Mouse (Mus musculus): ENCODE measurements around the gene Mybl2. TPM values are rescaled to one million over a fixed set of nuclear protein-coding genes. Genes with fewer than 3 reads are reported as not detected.
A peak's percentile ranks its signal among the peaks of the same experiment; 100 is the strongest.

The Mybl2 gene
- total RNA-seq, 1 experiment from 2014 or later, result 20.6 TPM

DNA sequence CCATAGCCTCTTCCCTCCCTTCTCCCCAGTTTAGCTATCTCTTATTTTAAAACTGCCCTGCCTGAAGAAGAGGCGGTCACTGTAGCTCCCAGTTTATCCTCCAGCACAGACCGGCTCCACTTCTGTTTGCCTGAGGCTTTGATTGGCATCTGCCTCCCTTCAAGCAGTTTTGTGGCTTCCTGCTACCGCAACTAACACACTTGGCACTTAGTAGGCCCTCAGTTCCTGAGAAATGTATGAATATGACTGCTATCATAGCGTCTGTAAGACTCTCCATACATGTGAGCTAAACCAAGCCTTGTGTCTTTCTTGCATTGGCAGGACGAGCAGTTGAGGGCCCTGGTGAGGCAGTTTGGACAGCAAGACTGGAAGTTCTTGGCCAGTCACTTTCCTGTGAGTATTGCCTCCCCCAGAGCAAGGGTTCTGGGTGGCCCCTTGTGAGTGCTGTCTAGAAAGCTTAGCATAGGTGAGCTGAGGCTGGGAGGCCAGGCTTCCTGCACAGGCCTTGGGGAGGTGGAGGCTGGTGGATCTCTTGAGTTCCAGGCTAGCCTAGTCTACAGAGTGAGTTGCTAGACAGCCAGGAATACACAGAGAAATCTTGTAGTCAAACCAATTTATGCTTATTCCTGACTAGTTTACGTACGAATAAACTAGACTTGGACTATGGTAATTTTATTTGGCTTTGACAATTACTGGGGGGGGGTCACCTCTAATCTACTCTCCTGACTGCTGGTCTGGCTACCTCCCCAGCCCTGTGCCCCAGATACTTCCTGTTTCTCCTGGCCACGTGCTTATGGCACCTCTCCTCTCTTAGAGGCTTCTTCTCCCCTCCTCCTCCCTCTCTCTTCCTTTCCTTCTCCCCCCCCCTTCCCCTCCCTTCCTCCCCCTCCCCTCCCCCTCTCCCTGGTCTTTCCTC lies 7.0 kb downstream of the Mybl2 start:
- ATAC-seq (replicated peaks in 1 of 2; ENCODE audit: insufficient read depth in 1 of 2, low FRiP score in 2 of 2, low TSS enrichment in 1 of 2, low read depth in 1 of 2, poor library complexity in 2 of 2, severe bottlenecking in 2 of 2), result no peak

DNA sequence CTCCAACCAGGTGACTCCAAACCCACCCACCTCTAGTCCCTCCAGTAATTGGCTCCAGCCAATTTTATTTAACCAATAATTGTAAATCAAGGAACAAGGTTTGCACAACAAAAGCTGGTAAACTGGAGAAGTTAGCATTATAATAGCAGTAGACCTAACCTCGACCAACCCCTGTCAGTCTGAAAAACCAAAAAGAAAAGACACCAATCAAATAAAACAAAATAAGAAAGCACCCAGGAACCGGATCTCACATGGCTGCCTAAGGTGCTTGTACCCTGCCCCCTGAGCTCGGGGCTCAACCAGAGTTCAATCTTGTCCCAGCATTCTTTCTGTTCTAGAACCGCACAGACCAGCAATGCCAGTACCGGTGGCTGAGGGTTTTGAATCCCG lies 7.6 kb downstream of the Mybl2 start:
- ATAC-seq (replicated peaks in 1 of 2; ENCODE audit: insufficient read depth in 1 of 2, low FRiP score in 2 of 2, low TSS enrichment in 1 of 2, low read depth in 1 of 2, poor library complexity in 2 of 2, severe bottlenecking in 2 of 2), result no peak

DNA sequence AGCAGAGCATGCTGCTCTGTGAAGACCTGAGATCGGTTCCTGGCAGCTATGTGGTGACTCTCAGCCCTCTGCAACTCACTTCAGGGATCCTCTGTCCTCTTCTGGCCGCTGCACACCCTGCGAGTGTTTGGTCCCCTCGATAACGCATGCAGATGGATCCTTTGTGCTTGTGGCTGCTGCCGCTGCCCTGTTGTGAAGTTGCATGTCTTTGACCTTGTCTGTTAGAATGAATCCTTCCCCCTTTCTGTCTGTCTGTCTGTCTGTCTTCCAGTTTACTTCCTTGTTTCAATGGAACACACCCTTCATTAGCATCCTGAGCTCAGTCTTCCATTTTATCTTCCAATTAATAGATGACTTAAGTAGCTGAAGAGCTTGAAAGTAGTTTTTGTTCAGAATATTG lies 11.8 kb downstream of the Mybl2 start:
- ATAC-seq (replicated peaks in 1 of 2; ENCODE audit: insufficient read depth in 1 of 2, low FRiP score in 2 of 2, low TSS enrichment in 1 of 2, low read depth in 1 of 2, poor library complexity in 2 of 2, severe bottlenecking in 2 of 2), result no peak

DNA sequence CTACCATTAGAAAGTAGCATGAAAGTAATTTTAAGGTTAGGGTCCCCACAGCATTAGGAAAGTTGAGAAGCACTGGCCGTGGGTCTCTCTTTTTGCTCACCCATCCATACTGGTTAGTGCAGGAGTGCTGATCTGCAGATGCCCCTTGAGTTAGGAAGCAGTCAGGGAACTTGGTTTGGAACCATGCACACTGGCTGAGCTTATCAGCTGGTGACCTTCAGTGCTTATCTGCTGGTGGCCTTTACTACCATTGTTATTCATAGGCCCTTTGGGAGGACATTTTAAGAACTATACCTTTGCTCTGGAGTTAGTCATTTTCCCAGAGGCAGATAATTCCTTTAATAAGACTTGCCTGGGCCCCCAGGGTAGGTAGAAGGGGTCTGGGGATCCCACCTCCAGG lies 12.7 kb downstream of the Mybl2 start:
- no peak for ATAC-seq (replicated peaks in 1 of 2; ENCODE audit: insufficient read depth in 1 of 2, low FRiP score in 2 of 2, low TSS enrichment in 1 of 2, low read depth in 1 of 2, poor library complexity in 2 of 2, severe bottlenecking in 2 of 2)

DNA sequence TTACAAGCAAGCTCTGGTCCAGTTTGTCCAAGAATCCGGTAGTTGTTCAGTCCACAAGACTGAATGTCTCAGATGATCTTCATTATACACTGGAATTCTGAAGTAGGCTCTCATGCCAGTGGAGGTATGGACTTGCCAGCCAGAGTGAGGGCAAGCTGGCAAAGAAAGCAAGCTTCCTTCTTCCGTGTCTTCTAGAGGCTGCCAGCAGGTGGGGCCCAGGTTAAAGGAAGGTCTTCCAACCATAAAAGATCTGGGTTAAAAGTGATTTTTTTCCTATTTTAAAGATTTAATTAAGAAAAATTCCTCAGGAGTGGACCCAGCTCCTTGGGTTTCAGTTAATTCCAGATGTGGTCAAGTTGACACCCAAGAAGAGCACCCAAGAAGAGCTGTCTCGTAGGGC lies 15.7 kb downstream of the Mybl2 start:
- ATAC-seq (replicated peaks in 1 of 2; ENCODE audit: insufficient read depth in 1 of 2, low FRiP score in 2 of 2, low TSS enrichment in 1 of 2, low read depth in 1 of 2, poor library complexity in 2 of 2, severe bottlenecking in 2 of 2), result no peak

DNA sequence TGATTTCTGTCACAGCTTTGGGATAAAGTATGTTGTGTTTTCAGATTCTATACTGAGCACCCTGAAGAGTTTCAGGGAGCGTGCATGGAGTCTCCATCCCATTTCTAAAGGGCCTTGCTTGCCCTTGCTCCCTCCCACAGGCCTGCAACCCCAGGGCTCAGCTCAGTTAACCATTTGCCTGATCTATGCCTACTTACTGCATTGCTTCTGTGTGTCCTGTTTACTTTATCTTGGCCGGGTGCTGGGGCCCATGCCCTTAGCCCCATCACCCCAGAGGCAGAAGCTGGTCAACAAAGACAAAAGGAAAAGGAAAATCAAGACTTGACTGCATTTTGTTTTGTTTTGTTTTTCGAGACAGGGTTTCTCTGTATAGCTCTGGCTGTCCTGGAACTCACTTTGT lies 17.1 kb downstream of the Mybl2 start:
- ATAC-seq (replicated peaks in 1 of 2; ENCODE audit: insufficient read depth in 1 of 2, low FRiP score in 2 of 2, low TSS enrichment in 1 of 2, low read depth in 1 of 2, poor library complexity in 2 of 2, severe bottlenecking in 2 of 2), result no peak

DNA sequence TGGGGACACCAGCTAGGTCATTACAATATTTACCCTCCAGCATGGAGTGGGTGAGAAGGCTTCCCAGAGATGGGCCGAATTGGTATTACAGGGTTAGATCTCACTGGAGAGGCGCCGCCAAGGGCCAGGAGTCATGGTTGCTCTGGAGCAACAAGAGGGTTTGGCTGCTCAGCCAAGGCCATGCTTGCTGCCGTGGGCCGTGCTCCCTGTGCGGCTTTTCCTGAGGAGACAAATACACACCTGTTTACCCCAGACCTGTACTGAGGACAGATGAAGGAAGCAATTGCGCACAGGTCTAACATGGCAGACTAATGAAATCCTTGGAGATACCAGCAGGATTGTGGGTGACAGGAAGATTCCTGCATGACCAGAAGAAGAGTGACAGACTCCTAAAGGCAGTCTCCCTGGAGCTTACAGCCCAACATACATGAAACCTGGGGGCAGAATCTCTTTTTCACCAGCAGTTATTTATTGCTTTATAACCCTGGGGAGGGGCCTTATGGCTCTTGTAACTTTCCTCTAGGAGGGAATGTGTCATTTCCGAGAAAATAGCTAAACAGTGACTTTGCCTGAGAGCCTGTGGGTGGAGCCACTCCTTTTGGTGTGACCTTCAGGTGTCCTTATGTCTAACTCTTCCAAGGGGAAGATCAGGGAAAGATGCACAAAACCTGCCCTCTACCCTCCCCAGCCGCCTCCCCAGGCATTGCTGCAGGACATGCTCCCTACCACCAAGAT lies 18.7 kb downstream of the Mybl2 start:
- ATAC-seq (replicated peaks in 1 of 2; ENCODE audit: insufficient read depth in 1 of 2, low FRiP score in 2 of 2, low TSS enrichment in 1 of 2, low read depth in 1 of 2, poor library complexity in 2 of 2, severe bottlenecking in 2 of 2), result no peak

DNA sequence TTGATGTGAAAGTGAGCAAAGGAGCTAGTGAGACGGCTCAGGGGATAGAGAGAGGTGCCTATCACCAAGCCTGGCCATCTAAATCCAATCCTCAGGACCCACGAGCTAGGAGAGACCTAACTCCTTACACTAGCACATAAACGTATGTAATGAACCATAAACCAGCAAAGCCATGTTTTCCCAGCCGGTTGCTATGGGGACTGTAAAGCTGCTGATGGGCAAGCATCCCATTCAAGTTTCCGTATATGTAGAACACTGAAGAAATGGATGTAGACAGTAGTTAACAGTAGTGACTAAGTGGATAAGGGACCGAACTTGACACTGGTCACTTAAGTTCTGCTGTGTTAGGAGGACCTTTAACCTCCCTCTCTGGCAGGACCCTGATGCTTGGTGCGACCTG lies 19.5 kb downstream of the Mybl2 start:
- ATAC-seq (replicated peaks in 1 of 2; ENCODE audit: insufficient read depth in 1 of 2, low FRiP score in 2 of 2, low TSS enrichment in 1 of 2, low read depth in 1 of 2, poor library complexity in 2 of 2, severe bottlenecking in 2 of 2), result no peak

DNA sequence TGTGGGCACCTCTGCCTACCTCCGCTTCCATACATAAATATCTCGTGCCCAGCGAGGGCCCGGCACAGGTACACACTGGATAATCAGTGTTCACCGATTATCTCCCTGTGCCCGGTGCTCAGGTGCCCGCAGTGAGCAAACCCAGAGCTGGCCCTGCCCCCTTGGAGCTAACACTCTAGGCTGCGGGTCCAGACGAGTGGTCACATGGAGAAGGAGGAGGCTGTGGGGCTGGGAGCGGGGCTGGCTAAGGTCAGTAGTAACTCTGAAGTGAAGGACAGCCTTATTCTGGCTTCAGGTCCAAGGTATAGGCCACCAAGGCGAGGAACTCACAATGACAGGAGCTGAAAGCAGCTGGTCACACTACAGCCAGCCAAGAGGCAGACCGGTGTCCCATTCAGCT lies 20.3 kb downstream of the Mybl2 start:
- no peak for ATAC-seq (replicated peaks in 1 of 2; ENCODE audit: insufficient read depth in 1 of 2, low FRiP score in 2 of 2, low TSS enrichment in 1 of 2, low read depth in 1 of 2, poor library complexity in 2 of 2, severe bottlenecking in 2 of 2)

DNA sequence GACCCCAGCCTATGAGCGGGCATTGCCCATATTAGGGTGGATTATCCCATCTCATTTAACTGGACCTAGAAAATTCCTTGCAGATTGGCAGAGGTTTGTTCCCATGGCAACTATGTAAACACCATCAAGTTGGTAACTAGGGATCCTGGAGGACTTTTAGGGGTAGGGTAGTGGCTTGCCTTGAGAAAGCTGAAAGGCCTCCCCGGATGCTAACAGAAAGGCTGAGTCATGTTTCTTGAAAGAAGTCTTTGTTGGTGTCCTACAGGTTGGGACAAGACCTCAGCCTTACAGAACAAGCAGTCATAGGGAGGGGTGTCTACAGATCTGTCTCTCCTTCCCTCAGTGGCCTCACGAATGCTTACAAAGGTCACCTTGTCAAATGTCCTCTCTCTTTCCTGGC lies 20.7 kb downstream of the Mybl2 start:
- no peak for ATAC-seq (replicated peaks in 1 of 2; ENCODE audit: insufficient read depth in 1 of 2, low FRiP score in 2 of 2, low TSS enrichment in 1 of 2, low read depth in 1 of 2, poor library complexity in 2 of 2, severe bottlenecking in 2 of 2)

DNA sequence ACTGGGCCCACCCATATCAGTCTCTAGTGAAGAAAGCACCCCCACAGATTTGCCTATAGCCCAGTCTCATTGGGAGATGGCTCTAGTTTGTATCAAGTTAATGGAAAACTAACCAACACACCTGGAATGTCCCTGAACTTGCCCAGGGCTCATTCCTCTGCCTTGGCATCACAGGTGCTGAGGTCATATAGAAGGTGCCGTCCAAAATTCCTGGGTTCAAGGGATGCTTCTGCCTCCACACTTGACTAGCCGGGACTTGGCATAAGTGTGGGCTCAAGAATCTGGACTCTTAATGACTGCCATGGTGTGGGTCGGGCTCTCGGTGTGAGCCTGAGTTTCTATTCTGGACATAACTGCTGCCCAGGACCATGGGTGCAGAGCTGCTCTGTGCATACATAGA lies 24.6 kb downstream of the Mybl2 start:
- ATAC-seq (replicated peaks in 1 of 2; ENCODE audit: insufficient read depth in 1 of 2, low FRiP score in 2 of 2, low TSS enrichment in 1 of 2, low read depth in 1 of 2, poor library complexity in 2 of 2, severe bottlenecking in 2 of 2), result no peak

DNA sequence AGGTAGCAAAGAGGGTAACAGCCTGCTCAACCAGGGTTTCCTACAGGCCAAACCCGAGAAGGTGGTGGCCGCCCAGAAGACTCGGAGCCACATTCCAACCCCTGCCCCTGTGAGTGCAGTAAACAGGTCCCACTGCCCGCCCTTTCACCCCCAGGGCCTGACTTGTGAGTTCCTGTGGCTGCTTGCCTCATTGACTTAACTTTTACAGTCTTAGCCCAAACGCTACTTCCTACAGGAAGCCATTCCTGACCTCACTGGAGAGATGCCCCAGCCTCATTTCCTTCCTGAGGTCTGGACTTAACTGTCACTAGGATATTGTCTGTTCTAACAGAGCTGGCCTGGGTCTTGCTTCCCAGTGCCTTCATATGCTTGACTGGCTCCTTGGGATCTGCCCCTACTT lies 28.1 kb downstream of the Mybl2 start:
- ATAC-seq (replicated peaks in 1 of 2; ENCODE audit: insufficient read depth in 1 of 2, low FRiP score in 2 of 2, low TSS enrichment in 1 of 2, low read depth in 1 of 2, poor library complexity in 2 of 2, severe bottlenecking in 2 of 2), result peak in 1 of 2 experiments; percentile 23; a peak in 1 of 4 replicates

DNA sequence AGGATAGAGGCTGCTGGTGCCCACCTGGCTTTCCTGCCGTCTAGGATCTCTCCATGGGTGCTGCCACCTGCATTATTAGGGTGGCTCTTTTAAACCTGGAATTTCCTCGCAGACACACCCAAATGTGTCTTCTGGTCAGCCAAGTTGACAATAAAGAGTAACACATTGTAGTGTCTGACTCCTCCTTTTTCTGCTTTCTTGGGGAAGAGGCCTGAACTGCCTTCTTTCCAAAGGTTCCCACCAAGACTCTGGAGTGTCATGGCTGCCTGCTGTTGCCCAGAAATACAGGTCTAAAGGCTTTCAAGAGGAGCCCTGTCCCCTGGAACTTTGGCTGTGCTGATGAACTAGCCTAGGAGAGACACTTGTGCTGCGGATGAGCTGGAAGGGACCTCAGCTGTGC lies 30.0 kb downstream of the Mybl2 start:
- no peak for ATAC-seq (replicated peaks in 1 of 2; ENCODE audit: insufficient read depth in 1 of 2, low FRiP score in 2 of 2, low TSS enrichment in 1 of 2, low read depth in 1 of 2, poor library complexity in 2 of 2, severe bottlenecking in 2 of 2)

DNA sequence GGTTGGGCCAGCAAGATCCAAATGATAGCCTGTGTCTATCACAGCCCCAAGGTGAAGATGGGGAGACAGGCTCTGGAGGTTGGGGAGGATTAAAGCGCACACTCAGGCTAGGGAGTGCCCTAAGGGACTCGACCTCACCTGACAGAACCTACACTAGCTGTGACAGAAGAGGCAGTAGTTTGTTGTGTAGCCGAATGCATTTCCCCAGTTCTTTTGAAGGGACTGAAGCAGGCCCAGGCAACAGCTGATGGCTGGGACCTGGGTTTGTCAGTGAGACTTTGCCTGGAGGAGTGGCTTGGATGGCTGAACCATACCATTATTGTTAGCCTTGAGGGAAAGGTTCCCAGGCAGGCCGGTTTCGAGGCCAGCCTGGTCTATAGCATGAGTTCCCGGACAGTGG lies 30.6 kb downstream of the Mybl2 start:
- ATAC-seq (replicated peaks in 1 of 2; ENCODE audit: insufficient read depth in 1 of 2, low FRiP score in 2 of 2, low TSS enrichment in 1 of 2, low read depth in 1 of 2, poor library complexity in 2 of 2, severe bottlenecking in 2 of 2), result no peak

DNA sequence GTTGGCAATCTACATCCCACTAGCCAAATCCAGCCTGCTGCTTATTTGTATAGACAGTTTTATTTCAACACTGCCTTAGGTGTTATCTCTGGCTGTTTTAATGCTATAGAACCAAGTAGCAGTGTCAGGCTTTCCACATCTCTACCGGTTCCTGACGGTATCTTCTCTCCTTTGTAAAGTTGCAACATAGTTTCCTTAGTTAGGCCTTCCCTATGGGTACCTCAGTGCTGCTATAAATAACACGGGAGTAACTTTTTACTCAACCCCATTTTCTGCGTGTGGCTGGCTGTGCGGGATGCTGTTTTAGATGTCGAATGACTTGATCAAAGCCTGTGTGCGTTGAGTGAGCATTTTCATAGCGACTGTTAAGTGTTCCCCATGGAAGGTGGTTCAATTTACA lies 32.1 kb downstream of the Mybl2 start:
- ATAC-seq (replicated peaks in 1 of 2; ENCODE audit: insufficient read depth in 1 of 2, low FRiP score in 2 of 2, low TSS enrichment in 1 of 2, low read depth in 1 of 2, poor library complexity in 2 of 2, severe bottlenecking in 2 of 2), result no peak

DNA sequence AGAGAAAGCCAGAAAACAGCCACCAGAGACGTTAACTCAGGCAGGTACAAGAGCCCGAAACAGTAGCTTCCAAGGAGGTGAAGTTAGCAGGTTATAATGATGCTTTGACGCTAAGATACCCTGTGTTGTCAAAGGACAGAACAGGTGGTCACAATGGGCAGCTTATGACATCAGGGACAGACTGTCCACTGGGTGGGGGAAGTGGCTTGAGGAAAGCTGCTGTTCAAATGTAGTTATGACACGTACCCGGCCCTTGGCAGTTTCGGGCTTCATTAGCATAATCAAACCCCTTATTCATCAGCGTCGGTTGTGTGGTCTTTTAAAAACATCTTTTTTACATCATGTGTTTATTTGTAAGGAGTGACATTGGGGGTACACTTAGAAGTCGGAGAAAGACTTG lies 33.2 kb downstream of the Mybl2 start, which contains the start of gene Gtsf1l:
Gene Gtsf1l, minus strand, starts transcription at position 128 of the 400 bp plus-strand sequence.
- ATAC-seq (replicated peaks in 1 of 2; ENCODE audit: insufficient read depth in 1 of 2, low FRiP score in 2 of 2, low TSS enrichment in 1 of 2, low read depth in 1 of 2, poor library complexity in 2 of 2, severe bottlenecking in 2 of 2), result no peak

DNA sequence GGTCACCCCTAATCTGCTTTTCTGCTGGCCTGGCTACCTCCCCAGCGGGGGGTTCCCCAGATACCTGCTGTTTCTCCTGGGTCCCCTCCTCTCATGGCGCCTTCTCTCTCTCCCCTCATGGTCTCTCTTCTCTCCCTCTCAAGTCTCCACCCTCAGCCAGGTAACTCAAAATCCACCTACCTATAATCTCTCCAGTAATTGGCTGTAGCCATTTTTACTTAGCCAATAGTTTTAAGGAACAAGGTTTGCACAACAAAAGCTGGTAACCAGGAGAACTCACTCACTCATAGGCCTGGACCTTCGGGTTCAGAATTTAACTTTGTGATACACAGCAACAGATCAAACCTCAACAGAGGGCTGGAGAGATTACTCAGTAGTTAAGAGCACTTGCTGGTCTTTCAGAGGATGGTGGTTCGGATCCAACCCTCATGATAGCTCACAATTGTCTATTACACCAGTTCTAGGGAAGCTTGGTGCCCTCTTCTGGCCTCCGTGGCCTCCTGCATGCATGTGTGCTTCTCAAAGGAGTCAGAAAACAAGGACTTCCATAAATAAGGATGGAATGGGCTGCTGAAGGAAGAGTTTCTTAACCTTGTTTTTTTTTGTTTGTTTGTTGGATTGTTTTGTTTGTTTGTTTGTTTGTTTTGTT lies 35.1 kb downstream of the Mybl2 start:
- ATAC-seq (replicated peaks in 1 of 2; ENCODE audit: insufficient read depth in 1 of 2, low FRiP score in 2 of 2, low TSS enrichment in 1 of 2, low read depth in 1 of 2, poor library complexity in 2 of 2, severe bottlenecking in 2 of 2), result no peak; a peak in 1 of 4 replicates

DNA sequence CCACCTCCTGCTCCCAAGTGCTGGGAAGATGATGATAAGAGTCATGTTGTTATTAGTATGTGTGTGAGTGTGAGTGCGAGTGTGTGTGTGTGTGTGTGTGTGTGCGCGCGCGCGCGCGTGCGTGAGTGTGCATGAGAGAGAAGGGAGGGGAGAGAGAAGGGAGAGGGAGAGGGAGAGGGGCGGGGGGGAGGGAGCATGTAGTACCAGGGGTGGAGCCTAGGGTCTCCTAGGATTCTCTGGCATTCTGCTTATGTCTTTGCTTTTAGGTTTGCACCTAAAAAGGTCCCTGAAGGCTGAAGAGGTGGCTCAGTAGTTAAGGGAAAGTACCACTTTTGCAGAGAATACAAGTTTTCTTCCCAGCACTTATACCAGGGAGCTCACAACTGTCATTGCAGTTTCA lies 40.4 kb downstream of the Mybl2 start:
- no peak for ATAC-seq (replicated peaks in 1 of 2; ENCODE audit: insufficient read depth in 1 of 2, low FRiP score in 2 of 2, low TSS enrichment in 1 of 2, low read depth in 1 of 2, poor library complexity in 2 of 2, severe bottlenecking in 2 of 2)
